Mouse (Mus musculus) ES-E14 (cell line): ENCODE measurements around the gene Mmd.

Experiments used
- CHD2 ChIP-seq: IDR thresholded peaks from 2 replicates; pipeline ENCODE4 v1.6.1; 2014; ENCODE audit warnings: mild to moderate bottlenecking, low read depth, low read length, inconsistent platforms
- MAFK ChIP-seq: IDR thresholded peaks from 2 replicates; pipeline ENCODE4 v1.6.1; 2014; ENCODE audit warnings: mild to moderate bottlenecking, low read depth, low read length, inconsistent platforms; ENCODE audit not compliant: insufficient read depth
- ZC3H11A ChIP-seq: IDR thresholded peaks from 2 replicates; pipeline ENCODE4 v1.6.1; 2012; ENCODE audit warnings: low read depth, mild to moderate bottlenecking, inconsistent platforms, low read length, borderline replicate concordance
- ZNF384 ChIP-seq: IDR thresholded peaks from 2 replicates; pipeline ENCODE4 v1.6.1; 2012; ENCODE audit warnings: low read depth, low read length, inconsistent platforms

DNA sequence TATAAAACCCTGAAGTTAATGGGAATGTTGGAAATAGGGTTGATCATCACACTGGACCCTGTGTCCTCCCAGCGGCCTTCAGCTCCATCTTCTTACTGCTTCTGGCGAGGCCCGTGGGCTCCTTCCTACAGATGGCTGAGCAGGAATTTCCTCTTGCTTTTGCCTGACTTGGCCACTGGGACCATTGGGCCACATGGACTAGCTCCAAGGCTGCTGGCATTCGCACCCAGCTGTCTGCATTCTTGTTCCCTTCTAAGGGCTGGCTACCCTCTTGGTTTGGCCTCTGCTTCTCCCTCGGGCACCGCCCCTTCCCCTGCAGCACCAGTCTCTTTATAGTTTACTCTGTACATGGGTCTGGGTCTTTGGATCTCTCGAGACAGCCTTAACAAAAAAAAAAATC lies 26.4 kb downstream of the Mmd start:
- TF ChIP-seq CHD2, result no peak
- TF ChIP-seq MAFK, result no peak
- no peak for TF ChIP-seq ZNF384
- no peak for TF ChIP-seq ZC3H11A
